Mouse (Mus musculus): ENCODE data around the gene Tspoap1. TPM values are rescaled to one million over a fixed set of nuclear protein-coding genes. Genes with fewer than 3 reads are reported as not detected.

Tspoap1 gene
- polyA plus RNA-seq, 1 experiment from 2014 or later: 2.7 TPM

- Histone ChIP-seq H3K4me2 (0 out of 2 replicates have a peak overlapping the region, but pooled peaks have one; percentile 93), H3K27ac (no peak overlapping the region), H3K9ac (no peak overlapping the region), H3K9me3 (no peaks in the 10 kb centered on the region), H3K4me1 (0 out of 2 replicates have a peak, but pooled peaks cover 11% of the 10 kb centered on the region), H3K36me3 (no peaks in the 10 kb centered on the region), H3K4me3 (no peak overlapping the region), H3K27me3 (peaks cover 80% of the 10 kb centered on the region)
- no peak for ATAC-seq (ENCODE audit: borderline replicate concordance, extremely low read depth, low FRiP score, low TSS enrichment)
- WGBS: 44% methylated on average over 12 of the region's 12 CpGs
Measured at GRCm38 (mm10) chr11:87762702-87763385, 2.5 kb downstream of the Tspoap1 start.

GRCm38 (mm10) chr11:87763511-87763987 lies 3.2 kb downstream of the Tspoap1 start:
- 0 out of 2 replicates have a peak, but pooled peaks cover 11% of the 10 kb centered on the region for H3K4me1 ChIP-seq
- peak overlapping the region; percentile 48 for H3K4me3 ChIP-seq
- H3K27me3 ChIP-seq: peaks cover 80% of the 10 kb centered on the region
- 2% methylated on average over 17 of the region's 17 CpGs for whole genome bisulfite sequencing
- peak overlapping the region; percentile 47; the same call in 1 of the 2 replicates for H3K9ac ChIP-seq
- no peaks in the 10 kb centered on the region for H3K9me3 ChIP-seq
- peak overlapping the region; percentile 93 for H3K4me2 ChIP-seq
- H3K27ac ChIP-seq: no peak overlapping the region
- ATAC-seq (ENCODE audit: borderline replicate concordance, extremely low read depth, low FRiP score, low TSS enrichment): peak; percentile 27; the same call in 1 of the 2 replicates
- H3K36me3 ChIP-seq: no peaks in the 10 kb centered on the region

DNA sequence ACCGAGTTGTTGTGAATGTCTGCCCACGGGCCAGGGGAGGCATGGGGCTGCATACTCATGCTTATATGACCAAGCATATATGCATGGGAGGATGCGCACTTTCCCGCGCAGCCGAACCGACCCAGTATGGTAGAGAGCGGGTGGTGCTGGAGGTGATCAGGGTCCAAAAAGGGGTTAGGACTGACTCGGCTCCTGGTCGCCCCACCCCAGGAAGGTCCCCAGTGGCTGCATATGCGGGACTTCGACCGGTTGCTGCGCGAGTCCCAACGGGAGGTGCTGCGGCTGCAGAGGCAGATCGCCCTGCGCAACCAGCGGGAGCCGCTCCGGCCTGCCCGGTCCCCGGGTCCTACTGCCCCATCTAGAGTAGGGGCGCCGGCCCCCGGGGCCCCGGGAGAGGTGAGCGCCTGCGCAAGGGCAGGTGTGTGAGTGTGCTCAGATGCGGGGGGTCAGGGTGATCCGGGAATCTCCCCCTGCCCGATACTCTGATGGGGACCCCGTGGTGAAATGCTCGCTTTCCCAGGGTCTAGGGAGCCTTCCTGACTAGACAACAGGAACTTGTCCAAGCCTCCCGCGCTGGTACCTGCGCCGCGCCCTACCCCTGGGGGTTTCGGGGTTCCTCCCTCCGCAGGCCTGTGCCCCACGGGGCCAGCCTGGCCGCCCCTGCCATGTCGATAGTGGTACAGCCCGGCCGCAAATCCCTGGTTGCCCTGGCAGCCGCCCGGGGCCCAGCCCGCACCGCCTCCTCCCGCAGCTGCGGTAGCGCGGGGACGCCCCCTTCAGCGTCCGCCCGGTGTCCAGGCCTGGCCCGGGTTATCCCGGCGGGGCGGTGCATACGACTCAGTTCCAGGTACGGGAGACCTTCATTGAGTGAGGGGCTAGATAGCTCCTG lies 3.9 kb downstream of the Tspoap1 start:
- Histone ChIP-seq H3K4me2 (peak overlapping the region; percentile 93), H3K27me3 (peaks cover 78% of the 10 kb centered on the region), H3K4me1 (0 out of 2 replicates have a peak, but pooled peaks cover 11% of the 10 kb centered on the region), H3K27ac (no peak overlapping the region), H3K9ac (peak overlapping the region; percentile 47), H3K4me3 (peak overlapping the region; percentile 48), H3K36me3 (no peaks in the 10 kb centered on the region), H3K9me3 (no peaks in the 10 kb centered on the region)
- under 1% methylated on average over 64 of the region's 65 CpGs for WGBS
- ATAC-seq (ENCODE audit: borderline replicate concordance, extremely low read depth, low FRiP score, low TSS enrichment): peak; percentile 12; the same call in 1 of the 2 replicates

- Histone ChIP-seq H3K4me2 (no peak overlapping the region), H3K27ac (no peak overlapping the region), H3K9me3 (no peaks in the 10 kb centered on the region), H3K4me3 (no peak overlapping the region), H3K4me1 (0 out of 2 replicates have a peak, but pooled peaks cover 6% of the 10 kb centered on the region), H3K36me3 (no peaks in the 10 kb centered on the region), H3K9ac (no peak overlapping the region), H3K27me3 (peaks cover 33% of the 10 kb centered on the region)
- ATAC-seq (ENCODE audit: borderline replicate concordance, extremely low read depth, low FRiP score, low TSS enrichment): no peak
- WGBS: 83% methylated on average over 2 of the region's 4 CpGs
Measured at GRCm38 (mm10) chr11:87768745-87769144, 8.4 kb downstream of the Tspoap1 start.

- H3K4me1 ChIP-seq: no peaks in the 10 kb centered on the region
- H3K4me2 ChIP-seq: no peak overlapping the region
- H3K9me3 ChIP-seq: no peaks in the 10 kb centered on the region
- 46% methylated on average over 3 of the region's 3 CpGs for WGBS
- ATAC-seq (ENCODE audit: borderline replicate concordance, extremely low read depth, low FRiP score, low TSS enrichment): no peak
- H3K36me3 ChIP-seq: no peaks in the 10 kb centered on the region
- peaks cover 11% of the 10 kb centered on the region for H3K27me3 ChIP-seq
- H3K9ac ChIP-seq: no peak overlapping the region
- no peak overlapping the region for H3K4me3 ChIP-seq
- H3K27ac ChIP-seq: no peak overlapping the region
Measured at GRCm38 (mm10) chr11:87770989-87771388, 10.6 kb downstream of the Tspoap1 start.

DNA sequence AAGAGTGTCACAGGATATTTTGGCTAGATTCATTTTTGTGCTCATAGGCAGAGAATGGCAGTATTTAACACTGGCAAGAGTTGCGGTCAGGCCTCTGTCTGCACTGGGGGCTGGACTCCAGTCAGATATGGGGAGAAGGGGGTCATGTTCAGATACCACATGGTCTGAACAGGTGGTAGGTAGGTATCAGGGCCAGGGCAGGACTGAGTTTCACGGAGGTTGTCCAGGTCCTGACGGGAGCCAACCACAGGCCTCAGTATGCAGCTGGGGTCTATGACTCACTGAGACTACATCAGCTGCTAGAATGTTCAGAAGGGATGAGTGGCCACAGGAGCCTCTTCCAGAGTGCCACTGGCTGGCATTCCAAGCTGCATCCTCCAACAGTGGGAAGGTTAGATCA lies 12.0 kb downstream of the Tspoap1 start:
- Histone ChIP-seq H3K4me1 (no peaks in the 10 kb centered on the region), H3K27me3 (no peaks in the 10 kb centered on the region), H3K4me3 (no peak overlapping the region), H3K27ac (no peak overlapping the region), H3K9me3 (no peaks in the 10 kb centered on the region), H3K36me3 (no peaks in the 10 kb centered on the region), H3K9ac (no peak overlapping the region), H3K4me2 (no peak overlapping the region)
- WGBS: 78% methylated on average over 3 of the region's 3 CpGs
- ATAC-seq (ENCODE audit: borderline replicate concordance, extremely low read depth, low FRiP score, low TSS enrichment): no peak

- WGBS: 5% methylated on average over 32 of the region's 32 CpGs
- peak overlapping the region; percentile 30 for H3K9ac ChIP-seq
- H3K4me2 ChIP-seq: peak overlapping the region; percentile 68
- no peaks in the 10 kb centered on the region for H3K36me3 ChIP-seq
- H3K4me1 ChIP-seq: peaks cover 12% of the 10 kb centered on the region
- H3K27ac ChIP-seq: no peak overlapping the region
- H3K9me3 ChIP-seq: no peaks in the 10 kb centered on the region
- peak overlapping the region; percentile 35 for H3K4me3 ChIP-seq
- peak; percentile 88 for ATAC-seq (ENCODE audit: borderline replicate concordance, extremely low read depth, low FRiP score, low TSS enrichment)
- no peaks in the 10 kb centered on the region for H3K27me3 ChIP-seq
Measured at GRCm38 (mm10) chr11:87778100-87778765, 17.9 kb downstream of the Tspoap1 start.

DNA sequence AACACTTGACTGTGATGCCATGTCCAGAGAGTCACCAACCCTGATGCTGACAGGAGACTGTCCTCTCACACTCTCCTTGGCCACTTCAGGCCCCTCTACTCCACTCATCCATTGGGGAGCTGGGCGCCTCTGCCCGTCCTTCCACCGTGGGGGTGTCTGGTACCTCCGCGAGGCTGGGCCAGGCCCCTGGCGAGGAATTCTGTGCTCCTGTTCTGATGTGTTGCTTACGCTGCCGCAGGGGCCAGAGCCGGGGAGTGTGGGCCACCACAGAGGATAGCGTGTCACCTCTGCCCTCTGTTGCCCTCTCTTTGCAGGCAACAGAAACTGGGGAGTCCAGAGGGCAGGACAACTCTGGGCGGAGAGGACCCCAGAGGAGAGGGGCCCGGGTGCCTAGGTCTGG lies 18.6 kb downstream of the Tspoap1 start:
- Histone ChIP-seq H3K4me2 (peak overlapping the region; percentile 68), H3K9ac (no peak overlapping the region), H3K36me3 (no peaks in the 10 kb centered on the region), H3K27me3 (no peaks in the 10 kb centered on the region), H3K4me3 (peak overlapping the region; percentile 35), H3K27ac (no peak overlapping the region), H3K9me3 (no peaks in the 10 kb centered on the region), H3K4me1 (peaks cover 12% of the 10 kb centered on the region)
- peak; percentile 17; the same call in 1 of the 2 replicates for ATAC-seq (ENCODE audit: borderline replicate concordance, extremely low read depth, low FRiP score, low TSS enrichment)
- 36% methylated on average over 12 of the region's 12 CpGs for WGBS

DNA sequence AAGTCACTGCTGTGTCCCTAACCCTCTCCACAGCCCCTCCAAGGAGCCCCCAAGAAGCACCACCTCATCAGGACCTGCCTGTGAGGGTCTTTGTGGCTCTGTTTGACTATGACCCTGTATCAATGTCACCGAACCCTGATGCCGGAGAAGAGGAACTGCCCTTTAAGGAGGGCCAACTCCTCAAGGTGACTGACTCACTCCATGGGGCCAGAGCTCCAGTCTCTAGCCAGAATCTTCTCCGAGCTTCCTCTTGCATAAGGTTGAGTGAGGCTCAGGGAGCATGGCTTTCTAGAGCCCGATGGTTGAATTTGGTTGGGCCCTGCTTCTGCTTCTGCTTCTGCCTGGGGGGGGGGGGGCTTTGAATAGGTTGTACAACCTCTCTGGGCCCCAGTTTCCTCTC lies 19.1 kb downstream of the Tspoap1 start:
- Histone ChIP-seq H3K27ac (no peak overlapping the region), H3K4me2 (no peak overlapping the region), H3K9ac (no peak overlapping the region), H3K4me1 (peaks cover 12% of the 10 kb centered on the region), H3K9me3 (no peaks in the 10 kb centered on the region), H3K27me3 (no peaks in the 10 kb centered on the region), H3K4me3 (no peak overlapping the region), H3K36me3 (no peaks in the 10 kb centered on the region)
- 75% methylated on average over 4 of the region's 4 CpGs for WGBS
- ATAC-seq (ENCODE audit: borderline replicate concordance, extremely low read depth, low FRiP score, low TSS enrichment): no peak

- H3K4me3 ChIP-seq: no peak overlapping the region
- no peak for ATAC-seq (ENCODE audit: borderline replicate concordance, extremely low read depth, low FRiP score, low TSS enrichment)
- H3K9ac ChIP-seq: no peak overlapping the region
- 66% methylated on average over 8 of the region's 8 CpGs for WGBS
- H3K27me3 ChIP-seq: no peaks in the 10 kb centered on the region
- no peaks in the 10 kb centered on the region for H3K36me3 ChIP-seq
- no peak overlapping the region for H3K27ac ChIP-seq
- H3K4me1 ChIP-seq: peaks cover 12% of the 10 kb centered on the region
- H3K4me2 ChIP-seq: no peak overlapping the region
- H3K9me3 ChIP-seq: no peaks in the 10 kb centered on the region
Measured at GRCm38 (mm10) chr11:87780130-87780529, 19.8 kb downstream of the Tspoap1 start.

DNA sequence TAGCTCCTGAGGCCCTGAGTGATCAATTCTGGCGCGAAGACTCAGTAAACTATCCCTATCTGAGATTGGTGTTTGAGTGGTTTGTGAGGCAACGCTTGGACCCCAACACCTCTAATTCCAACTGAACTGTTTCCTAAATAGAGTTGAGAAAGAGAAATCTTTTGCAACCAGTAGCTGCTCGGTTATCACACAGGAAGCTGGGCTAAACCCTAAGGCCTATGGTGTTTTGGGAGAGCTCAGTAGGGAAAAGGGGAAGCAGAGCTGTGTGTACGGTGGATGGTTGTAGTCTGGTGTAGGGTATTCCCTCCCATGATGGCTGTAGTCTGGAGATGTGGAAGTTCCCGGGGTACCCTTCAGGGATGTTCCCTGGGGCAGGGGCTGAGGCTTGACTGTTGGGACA lies 29.7 kb downstream of the Tspoap1 start:
- H3K27ac ChIP-seq: no peak overlapping the region
- no peaks in the 10 kb centered on the region for H3K27me3 ChIP-seq
- ATAC-seq (ENCODE audit: borderline replicate concordance, extremely low read depth, low FRiP score, low TSS enrichment): no peak
- H3K36me3 ChIP-seq: no peaks in the 10 kb centered on the region
- H3K4me1 ChIP-seq: no peaks in the 10 kb centered on the region
- H3K4me3 ChIP-seq: no peak overlapping the region
- H3K4me2 ChIP-seq: no peak overlapping the region
- 81% methylated on average over 6 of the region's 6 CpGs for WGBS
- no peaks in the 10 kb centered on the region for H3K9me3 ChIP-seq
- no peak overlapping the region for H3K9ac ChIP-seq
